Mouse (Mus musculus) myocyte (in vitro differentiated cells): ENCODE measurements at regions not wholly inside any gene's neighbourhood (a gene's known extent, or its start where the extent isn't known, plus 50 kb on each side); places are given as distances from the start of the nearest gene placed in this dataset.

Experiments used
- H3K27me3 ChIP-seq: one replicate; pipeline ENCODE4 v1.6.1; 2011; ENCODE audit not compliant: control insufficient read depth, insufficient read depth, insufficient read length
- H3K36me3 ChIP-seq: one replicate; pipeline ENCODE4 v1.6.1; 2011; ENCODE audit not compliant: control insufficient read depth, insufficient read depth
- H3K4me2 ChIP-seq: one replicate; pipeline ENCODE4 v1.6.1; 2011; ENCODE audit warnings: low read depth, control low read depth
- H3K4me3 ChIP-seq: one replicate; pipeline ENCODE4 v1.5.1; 2011; ENCODE audit warnings: mild to moderate bottlenecking, control low read depth, moderate library complexity
- H3K79me2 ChIP-seq: one replicate; pipeline ENCODE4 v1.6.1; 2011; ENCODE audit not compliant: control insufficient read depth, insufficient read depth
- H3ac ChIP-seq: one replicate; pipeline ENCODE4 v1.6.1; 2011; ENCODE audit not compliant: control insufficient read depth, insufficient read length
- CEBPB ChIP-seq: IDR thresholded peaks from 2 replicates; pipeline ENCODE4 v1.6.1; 2011; ENCODE audit warnings: mild to moderate bottlenecking, moderate library complexity; ENCODE audit not compliant: poor library complexity, insufficient read depth, severe bottlenecking
- E2F4 ChIP-seq: IDR thresholded peaks from one replicate; pipeline ENCODE4 v1.6.1; 2011; ENCODE audit warnings: mild to moderate bottlenecking, control low read depth, moderate library complexity; ENCODE audit not compliant: insufficient read depth
- MAX ChIP-seq: IDR thresholded peaks from one replicate; pipeline ENCODE4 v1.6.1; 2011; ENCODE audit warnings: low read depth, mild to moderate bottlenecking, control low read depth
- MYOD1 ChIP-seq, 3 experiments: IDR thresholded peaks; one replicate each; pipeline ENCODE4 v1.6.1; 2011; ENCODE audit warnings: control low read depth in 2 of 3, low read depth in 2 of 3, mild to moderate bottlenecking in 2 of 3, moderate library complexity in 1 of 3; ENCODE audit not compliant: insufficient read length in 2 of 3, control insufficient read depth in 1 of 3
- MYOG ChIP-seq, 3 experiments: IDR thresholded peaks; one replicate each; pipeline ENCODE4 v1.6.1; 2011; ENCODE audit warnings: control low read depth in 2 of 3, low read depth in 2 of 3, mild to moderate bottlenecking in 2 of 3; ENCODE audit not compliant: insufficient read length in 2 of 3, control insufficient read depth in 1 of 3, insufficient read depth in 1 of 3
- POLR2A ChIP-seq: IDR thresholded peaks from one replicate; pipeline ENCODE4 v1.6.1; 2011; ENCODE audit warnings: low read depth, mild to moderate bottlenecking, control low read depth, moderate library complexity; ENCODE audit not compliant: insufficient read length
- POLR2AphosphoS2 ChIP-seq: IDR thresholded peaks from one replicate; pipeline ENCODE4 v1.6.1; 2011; ENCODE audit warnings: low read depth, control low read depth; ENCODE audit not compliant: insufficient read length
- REST ChIP-seq: IDR thresholded peaks from one replicate; pipeline ENCODE4 v1.6.1; 2011; ENCODE audit warnings: mild to moderate bottlenecking, control low read depth, moderate library complexity; ENCODE audit not compliant: insufficient read depth, insufficient read length
- SRF ChIP-seq: IDR thresholded peaks from one replicate; pipeline ENCODE4 v1.6.1; 2011; ENCODE audit warnings: low read depth; ENCODE audit not compliant: control insufficient read depth, insufficient read length
- TCF12 ChIP-seq: IDR thresholded peaks from one replicate; pipeline ENCODE4 v1.6.1; 2011; ENCODE audit warnings: mild to moderate bottlenecking, control low read depth; ENCODE audit not compliant: poor library complexity, insufficient read depth, severe bottlenecking
- TCF3 ChIP-seq: IDR thresholded peaks from one replicate; pipeline ENCODE4 v1.6.1; 2011; ENCODE audit warnings: low read depth, control low read depth; ENCODE audit not compliant: insufficient read length
- USF1 ChIP-seq: IDR thresholded peaks from one replicate; pipeline ENCODE4 v1.6.1; 2011; ENCODE audit warnings: low read depth, mild to moderate bottlenecking, control low read depth, moderate library complexity

- H3K4me2 ChIP-seq, result no peak overlapping the region
- no peak for TF ChIP-seq REST
- no peak for TF ChIP-seq POLR2AphosphoS2
Observed at GRCm38 (mm10) chr5:54235226-54235625, 236.9 kb downstream of the Stim2 start.

DNA sequence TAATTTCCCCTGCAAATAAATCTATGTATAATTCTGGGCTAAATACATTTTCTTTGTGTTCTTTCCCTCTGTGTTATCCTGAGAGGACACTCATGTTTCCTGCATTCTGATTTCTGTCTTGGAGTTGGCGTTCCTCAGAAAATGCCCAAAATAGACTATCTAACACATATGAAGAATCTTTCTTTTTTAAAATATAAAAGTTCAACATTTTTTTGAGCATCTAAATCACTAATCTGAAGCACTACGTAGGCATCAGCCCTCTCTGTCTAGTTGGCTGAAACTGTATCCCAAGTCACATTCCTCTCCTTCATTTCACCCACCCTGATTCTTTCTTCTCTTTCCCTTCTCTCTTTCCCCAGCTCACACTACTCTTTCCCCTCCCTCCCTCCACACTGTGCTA lies 238.9 kb downstream of the Stim2 start:
- no peak for TF ChIP-seq CEBPB
- TF ChIP-seq USF1, result no peak
- no peak for TF ChIP-seq POLR2AphosphoS2
- TF ChIP-seq SRF, result no peak
- TF ChIP-seq E2F4, result no peak
- no peak for TF ChIP-seq TCF12
- no peak for TF ChIP-seq POLR2A
- TF ChIP-seq TCF3, result no peak
- TF ChIP-seq MYOG (IDR thresholded peaks at IDR 0.05; ENCODE audit: control insufficient read depth in 1 of 3, insufficient read depth in 1 of 3, insufficient read length in 2 of 3, low read depth in 2 of 3), result no peak
- TF ChIP-seq REST, result no peak
- TF ChIP-seq MYOD1 (IDR thresholded peaks at IDR 0.05; ENCODE audit: control insufficient read depth in 1 of 3, insufficient read length in 2 of 3, low read depth in 2 of 3), result no peak
- no peak for TF ChIP-seq MAX
- Histone ChIP-seq H3K79me2 (no peaks in the 10 kb centered on the region), H3K4me2 (no peak overlapping the region), H3K27me3 (no peaks in the 10 kb centered on the region), H3K36me3 (no peaks in the 10 kb centered on the region), H3K4me3 (no peak overlapping the region), H3ac (no peak overlapping the region)

More at GRCm38 (mm10) chr5:54235226-54235625, 236.9 kb downstream of the Stim2 start:
- Histone ChIP-seq H3K36me3 (no peaks in the 10 kb centered on the region), H3K79me2 (no peaks in the 10 kb centered on the region), H3ac (no peak overlapping the region), H3K4me3 (no peak overlapping the region), H3K27me3 (no peaks in the 10 kb centered on the region)

DNA sequence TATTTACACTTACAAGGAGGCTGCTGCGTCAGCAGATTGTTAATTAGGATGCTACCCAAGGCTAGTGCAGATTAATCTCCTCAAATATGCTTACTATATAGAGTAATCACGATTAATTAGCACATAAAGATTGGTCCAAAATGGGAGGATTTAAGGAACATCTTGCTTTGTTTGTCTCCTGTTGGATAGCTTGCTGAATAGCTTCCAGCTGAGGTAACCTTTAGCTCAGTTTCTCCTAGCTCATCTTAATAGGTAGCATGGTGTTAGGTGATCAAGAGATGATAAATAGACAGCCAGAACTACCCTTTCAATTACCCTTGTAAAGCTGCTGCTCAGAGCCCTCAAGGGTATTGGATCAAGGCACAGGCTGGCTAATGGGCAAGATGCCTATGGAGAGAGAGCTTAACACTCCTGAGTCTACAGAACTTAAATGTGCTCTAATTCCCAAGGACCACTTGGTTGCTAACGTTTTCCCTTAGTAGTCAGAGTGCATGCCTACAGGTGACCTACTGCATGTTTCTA lies 240.4 kb downstream of the Stim2 start:
- Histone ChIP-seq H3ac (no peak overlapping the region), H3K79me2 (no peaks in the 10 kb centered on the region), H3K36me3 (no peaks in the 10 kb centered on the region), H3K4me2 (no peak overlapping the region), H3K4me3 (no peak overlapping the region), H3K27me3 (no peaks in the 10 kb centered on the region)
- TF ChIP-seq POLR2A (no peak), E2F4 (no peak), USF1 (no peak), CEBPB (no peak), MAX (no peak), SRF (no peak), MYOD1 (IDR thresholded peaks at IDR 0.05; ENCODE audit: control insufficient read depth in 1 of 3, insufficient read length in 2 of 3, low read depth in 2 of 3) (no peak), MYOG (IDR thresholded peaks at IDR 0.05; ENCODE audit: control insufficient read depth in 1 of 3, insufficient read depth in 1 of 3, insufficient read length in 2 of 3, low read depth in 2 of 3) (no peak), TCF12 (no peak), REST (no peak), POLR2AphosphoS2 (no peak), TCF3 (no peak)

- TF ChIP-seq POLR2AphosphoS2 (no peak), MAX (no peak), MYOD1 (IDR thresholded peaks at IDR 0.05; ENCODE audit: control insufficient read depth in 1 of 3, insufficient read length in 2 of 3, low read depth in 2 of 3) (no peak), CEBPB (no peak), USF1 (no peak), TCF12 (no peak), POLR2A (no peak), REST (no peak)
- H3K27me3 ChIP-seq, result no peaks in the 10 kb centered on the region
- H3K4me2 ChIP-seq, result no peak overlapping the region
- H3ac ChIP-seq, result no peak overlapping the region
- H3K36me3 ChIP-seq, result no peaks in the 10 kb centered on the region
- H3K79me2 ChIP-seq, result no peaks in the 10 kb centered on the region
- no peak overlapping the region for H3K4me3 ChIP-seq
Observed at GRCm38 (mm10) chr5:54239586-54239985, 241.3 kb downstream of the Stim2 start.

DNA sequence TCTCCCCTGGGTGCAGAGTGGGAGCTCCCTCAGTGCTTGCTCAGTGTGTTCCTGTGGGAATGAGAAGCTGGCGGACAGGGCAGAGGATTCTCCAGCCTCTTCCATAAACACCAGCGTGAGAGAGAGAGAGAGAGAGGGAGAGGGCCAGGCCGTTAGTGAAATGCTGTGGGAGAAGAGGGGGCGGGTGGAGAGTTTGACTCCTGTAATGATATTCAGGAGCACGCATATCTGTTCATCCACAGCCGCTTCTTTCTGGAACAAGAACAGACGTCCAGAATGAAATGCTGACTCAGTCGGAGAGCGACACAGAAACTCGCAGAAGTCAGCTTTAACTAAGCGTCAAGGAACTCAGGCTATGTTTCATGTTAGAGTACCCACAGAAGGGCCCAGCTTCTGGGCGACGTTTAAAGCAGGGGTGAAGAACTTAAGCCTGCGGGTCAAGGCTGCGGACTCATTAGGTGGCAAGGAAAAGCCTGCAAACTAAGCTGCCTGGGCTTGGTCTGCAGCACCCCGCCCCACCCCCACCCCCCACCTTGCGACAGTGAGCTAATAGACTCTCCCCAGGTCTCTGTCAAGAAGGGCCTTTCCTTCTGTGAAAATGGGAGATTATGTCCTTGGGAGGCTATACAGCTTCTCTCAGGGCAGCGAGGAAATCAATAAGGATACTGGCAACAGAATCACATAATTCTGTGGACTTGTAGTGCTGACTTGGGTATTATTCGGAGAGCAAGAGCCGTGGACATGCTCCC lies 243.0 kb downstream of the Stim2 start:
- H3K4me3 ChIP-seq, result no peak overlapping the region
- H3K36me3 ChIP-seq, result no peaks in the 10 kb centered on the region
- no peak overlapping the region for H3K4me2 ChIP-seq
- H3K79me2 ChIP-seq, result no peaks in the 10 kb centered on the region
- TF ChIP-seq MAX (no peak), POLR2A (no peak), REST (no peak), E2F4 (no peak), CEBPB (no peak), MYOD1 (IDR thresholded peaks at IDR 0.05; ENCODE audit: control insufficient read depth in 1 of 3, insufficient read length in 2 of 3, low read depth in 2 of 3) (no peak), USF1 (no peak), MYOG (IDR thresholded peaks at IDR 0.05; ENCODE audit: control insufficient read depth in 1 of 3, insufficient read depth in 1 of 3, insufficient read length in 2 of 3, low read depth in 2 of 3) (no peak), SRF (no peak), POLR2AphosphoS2 (no peak), TCF3 (no peak), TCF12 (no peak)
- no peaks in the 10 kb centered on the region for H3K27me3 ChIP-seq
- H3ac ChIP-seq, result no peak overlapping the region
